Mouse (Mus musculus) urinary bladder, postnatal 4 days (tissue): Measurements from ENCODE around the gene Fgfr2.
"Not testable (repeated sequence)": the region's sequence is repeated elsewhere in the genome, so short reads cannot be mapped to it uniquely, and the experiment has no call there.

Experiments used
- DNase-seq, 2 experiments: peaks; one replicate each; pipeline ENCODE4 v3.0.0; 2021 to 2022; ENCODE audit warnings: low spot score in 2 of 2

The Fgfr2 gene

GRCm38 (mm10) chr7:132513419-132513982, 609.6 kb downstream of the Fgfr2 start:
- DNase-seq = no peak

DNA sequence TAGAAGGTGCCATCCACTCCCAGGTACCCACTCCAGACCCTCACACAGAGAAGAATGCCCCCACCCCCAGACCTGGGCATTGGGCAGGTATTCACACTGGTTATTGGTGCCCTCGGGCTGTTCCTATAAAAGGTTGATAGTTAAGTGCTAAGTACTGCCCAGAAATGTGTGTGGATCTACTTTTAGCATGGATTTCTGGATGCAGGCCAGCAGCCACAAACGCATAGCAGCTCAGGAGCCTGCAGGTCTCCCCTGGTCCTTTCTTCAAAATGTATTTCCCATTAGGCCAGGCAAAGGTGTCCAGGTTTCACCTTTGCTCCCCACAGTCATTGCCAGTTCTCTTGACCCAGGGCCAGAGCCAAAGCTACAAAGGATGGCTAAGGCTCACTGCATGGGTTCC, 614.0 kb downstream of the Fgfr2 start:
- no peak for DNase-seq

DNA sequence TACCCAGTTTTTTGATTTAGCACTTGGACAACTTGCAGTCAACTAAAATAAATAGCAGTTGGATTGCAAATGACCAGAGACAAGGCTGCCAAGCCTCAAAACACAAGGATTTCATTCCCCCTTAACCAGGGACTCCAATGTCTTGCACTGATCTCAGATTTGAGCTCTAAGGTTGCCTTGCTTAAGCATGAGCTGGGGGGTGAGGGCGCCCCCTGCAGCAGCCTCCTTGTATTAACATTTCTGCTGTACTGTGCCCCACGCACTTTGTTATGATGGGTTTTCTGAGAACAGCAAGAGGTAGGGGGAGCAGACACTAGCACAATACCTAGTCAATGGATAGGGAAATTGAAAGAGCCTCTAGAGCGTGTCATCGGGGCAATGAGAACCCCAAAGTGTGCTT, 615.8 kb downstream of the Fgfr2 start:
- no peak for DNase-seq

GRCm38 (mm10) chr7:132506226-132506625, 616.9 kb downstream of the Fgfr2 start:
- DNase-seq = no peak

- DNase-seq = not testable (repeated sequence)
Measured at GRCm38 (mm10) chr7:132502445-132502844, 620.7 kb downstream of the Fgfr2 start.

- no peak for DNase-seq
Measured at GRCm38 (mm10) chr7:132497142-132497541, 626.0 kb downstream of the Fgfr2 start.

DNA sequence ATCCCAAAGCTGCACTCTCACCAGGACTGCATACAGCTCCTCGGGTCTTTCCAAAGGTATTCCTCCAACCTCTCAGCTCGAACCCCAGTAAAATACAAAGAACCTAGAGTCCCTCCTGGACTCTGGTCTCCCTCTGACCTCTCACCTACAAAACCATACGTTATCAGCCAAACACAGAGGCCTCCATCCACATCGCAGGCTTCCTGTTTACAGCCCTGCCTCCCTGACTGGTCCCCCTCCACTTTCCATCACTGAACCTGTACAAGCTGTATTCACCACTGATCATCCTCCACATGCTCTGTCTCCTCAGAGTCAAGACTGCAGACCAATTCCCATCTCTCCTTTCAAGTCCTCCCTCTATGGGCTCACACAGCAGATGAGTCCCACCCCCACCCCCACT, 628.9 kb downstream of the Fgfr2 start:
- no peak for DNase-seq

DNA sequence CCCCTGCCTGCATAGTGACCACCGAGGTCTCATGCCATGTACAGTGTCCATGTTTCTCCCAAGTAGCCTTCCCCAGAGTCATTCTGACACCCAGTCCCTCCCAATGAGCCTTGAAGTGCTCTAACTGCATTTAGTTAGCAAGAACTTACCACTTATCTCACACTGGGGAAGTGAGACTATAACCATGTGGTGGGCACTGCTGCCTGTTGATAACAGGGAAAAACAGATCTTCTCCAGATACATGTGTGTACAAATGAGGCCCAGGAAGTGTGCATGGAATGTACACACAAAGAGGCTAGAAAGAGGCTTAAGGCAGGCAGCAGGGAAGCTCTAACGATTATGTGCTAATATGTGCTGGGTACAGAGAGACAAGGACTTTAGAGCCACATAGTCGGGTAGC, 629.5 kb downstream of the Fgfr2 start:
- no peak for DNase-seq

- DNase-seq = no peak
Measured at GRCm38 (mm10) chr7:132491902-132492301, 631.2 kb downstream of the Fgfr2 start.

DNA sequence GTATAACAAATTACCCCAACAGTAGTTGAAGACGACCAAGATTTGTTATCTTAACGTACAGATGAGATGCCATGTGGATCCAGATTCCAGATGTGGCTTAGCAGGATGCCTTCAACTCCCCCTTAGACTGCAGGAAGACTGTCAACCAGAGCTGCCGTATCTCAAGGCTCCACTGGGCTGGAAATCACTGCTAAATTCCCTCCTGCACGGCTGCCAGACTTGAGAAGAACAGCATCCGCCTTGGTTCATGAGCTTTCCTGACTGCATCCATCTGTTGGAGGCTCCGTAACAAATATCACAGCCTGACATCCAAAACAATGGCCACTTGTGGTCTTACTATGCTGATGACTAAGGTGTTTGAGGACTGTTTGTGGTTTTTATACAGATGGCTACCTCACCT, 635.8 kb downstream of the Fgfr2 start:
- no peak for DNase-seq

GRCm38 (mm10) chr7:132486403-132487178, 636.6 kb downstream of the Fgfr2 start:
- DNase-seq = no peak

DNA sequence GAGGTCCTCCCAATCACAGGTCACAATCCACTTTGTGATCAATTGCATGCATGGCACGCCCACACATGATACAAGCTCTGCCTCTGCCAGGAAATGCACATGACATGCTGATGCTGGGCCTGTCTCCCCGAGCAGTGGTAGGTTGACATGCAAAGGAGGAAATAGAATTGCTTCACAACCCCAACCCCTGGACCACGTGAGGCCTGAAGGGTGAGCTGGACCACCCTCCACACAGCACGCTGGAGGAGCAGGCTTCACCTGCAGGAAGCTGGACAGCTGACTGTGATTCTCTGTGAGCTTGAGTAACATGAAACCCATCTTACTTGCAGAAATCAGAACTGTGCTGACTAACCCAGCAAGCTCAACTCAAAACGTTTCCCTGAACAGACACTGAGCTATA, 638.7 kb downstream of the Fgfr2 start:
- no peak for DNase-seq

GRCm38 (mm10) chr7:132480696-132481306, 642.3 kb downstream of the Fgfr2 start:
- DNase-seq = no peak

GRCm38 (mm10) chr7:132478295-132478809, 644.8 kb downstream of the Fgfr2 start:
- DNase-seq = no peak

DNA sequence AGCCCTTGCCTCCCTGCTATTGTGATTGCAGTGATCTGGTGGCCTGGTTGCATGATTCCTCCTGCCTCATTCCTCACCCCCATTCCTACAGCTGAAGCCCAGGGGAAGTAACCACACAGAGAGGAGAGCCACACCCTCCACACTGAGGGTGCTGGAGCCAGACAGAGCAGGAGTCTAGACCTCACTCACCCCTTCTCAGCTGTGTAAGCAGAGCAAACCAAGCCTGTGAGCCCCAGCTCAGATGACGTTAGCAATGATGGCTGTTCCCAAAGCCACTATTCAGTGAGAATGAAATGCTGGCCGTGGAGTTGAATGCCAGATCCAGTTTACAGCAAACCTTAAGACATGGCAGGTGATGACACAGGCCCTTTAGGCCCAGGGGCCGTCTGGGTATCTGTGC, 645.4 kb downstream of the Fgfr2 start:
- no peak for DNase-seq

- DNase-seq = no peak
Measured at GRCm38 (mm10) chr7:132476491-132476890, 646.7 kb downstream of the Fgfr2 start.

DNA sequence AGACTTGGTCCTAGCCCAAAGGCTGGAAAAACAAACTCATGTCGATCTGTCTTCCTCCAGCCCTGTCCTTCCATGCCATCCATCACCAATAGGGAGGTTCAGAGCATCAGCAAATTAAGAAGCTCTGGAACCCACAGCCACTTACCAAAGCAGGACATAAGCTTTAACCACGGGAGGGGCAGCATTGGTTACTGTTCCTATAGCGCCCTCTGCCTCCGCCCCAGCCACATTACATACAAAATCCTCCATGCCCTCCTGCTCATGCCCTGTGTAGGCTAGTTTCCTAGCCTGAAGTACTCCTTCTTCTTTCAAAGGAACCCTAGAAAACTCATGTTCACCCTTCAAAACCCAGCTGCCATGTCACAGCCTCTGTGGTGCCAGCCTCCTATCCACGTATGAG, 648.1 kb downstream of the Fgfr2 start:
- no peak for DNase-seq

DNA sequence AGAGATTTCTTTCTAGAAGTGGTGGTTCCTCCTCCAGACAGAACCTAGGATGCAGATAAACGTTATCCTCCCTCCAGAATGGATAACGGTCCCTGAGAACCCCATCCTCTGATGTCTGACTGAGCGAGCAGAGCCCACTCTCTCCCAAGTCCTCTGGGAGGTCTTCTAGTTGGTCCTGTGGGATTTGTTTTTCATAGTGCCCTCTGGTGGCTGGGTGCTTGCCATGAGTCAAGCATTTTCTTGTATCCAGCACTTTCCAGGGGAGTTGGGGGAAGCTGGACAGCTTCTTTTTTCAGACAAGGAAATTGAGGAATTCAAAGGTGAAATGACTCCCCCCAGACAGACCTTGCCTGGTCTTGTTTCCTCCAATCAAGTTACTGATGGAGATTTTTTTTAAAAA, 651.8 kb downstream of the Fgfr2 start:
- DNase-seq = no peak

DNA sequence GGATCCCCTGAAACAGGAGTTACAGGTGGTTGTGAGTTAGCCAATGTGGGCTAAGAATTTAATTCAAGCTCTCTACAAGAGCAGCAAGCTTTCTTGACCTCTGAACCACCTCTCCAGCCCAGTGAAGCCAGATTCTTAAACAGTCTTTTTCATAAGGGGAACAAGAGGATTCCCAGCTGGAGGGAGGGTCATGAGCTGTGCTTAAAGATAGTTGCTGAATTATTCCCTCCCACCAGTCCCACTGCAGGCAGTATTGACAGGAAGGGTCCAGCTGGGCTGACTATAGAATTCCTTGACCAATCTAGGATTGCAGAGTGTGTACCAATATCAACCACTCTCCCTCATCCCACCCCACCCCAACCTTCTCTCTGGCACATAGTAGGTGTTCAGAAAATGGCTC, 654.8 kb downstream of the Fgfr2 start:
- DNase-seq = no peak

DNA sequence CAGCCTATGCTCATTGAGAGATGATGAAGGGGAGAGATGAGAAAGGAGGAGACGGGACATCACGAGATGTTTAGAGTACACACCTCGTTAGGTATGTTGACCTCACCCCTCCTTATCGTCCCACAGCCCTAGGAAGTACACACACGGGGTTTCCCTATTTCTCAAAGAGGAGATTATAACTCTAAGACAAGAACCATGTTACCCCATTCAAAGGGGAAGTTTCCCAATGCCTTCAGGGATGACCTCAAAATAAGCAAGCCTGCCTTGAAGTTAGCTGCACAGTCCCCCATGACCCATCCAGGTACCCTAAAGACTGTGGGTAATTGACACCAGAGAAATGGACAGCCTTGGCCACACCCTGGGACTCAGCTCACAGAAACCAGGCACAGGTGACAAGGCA, 657.3 kb downstream of the Fgfr2 start:
- no peak for DNase-seq

DNA sequence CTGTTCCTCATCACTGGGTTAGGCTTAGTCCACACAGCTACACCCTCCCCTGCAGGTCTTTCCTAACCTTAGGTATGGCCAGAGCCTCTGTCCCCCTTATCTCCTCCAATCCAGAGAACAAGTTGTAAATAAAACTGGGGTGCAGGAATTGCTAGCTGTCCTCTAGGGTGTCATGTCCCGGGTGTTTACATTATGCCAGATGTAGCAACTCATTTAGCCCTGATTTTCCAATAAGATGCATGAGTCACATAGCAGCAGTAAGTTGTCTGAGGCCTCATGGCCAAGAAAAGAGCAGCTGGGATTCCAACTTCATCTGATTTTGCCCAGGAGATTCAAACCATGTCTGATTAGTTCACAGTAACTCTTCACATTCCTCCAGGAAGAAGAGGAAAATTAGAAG, 658.3 kb downstream of the Fgfr2 start:
- no peak for DNase-seq

DNA sequence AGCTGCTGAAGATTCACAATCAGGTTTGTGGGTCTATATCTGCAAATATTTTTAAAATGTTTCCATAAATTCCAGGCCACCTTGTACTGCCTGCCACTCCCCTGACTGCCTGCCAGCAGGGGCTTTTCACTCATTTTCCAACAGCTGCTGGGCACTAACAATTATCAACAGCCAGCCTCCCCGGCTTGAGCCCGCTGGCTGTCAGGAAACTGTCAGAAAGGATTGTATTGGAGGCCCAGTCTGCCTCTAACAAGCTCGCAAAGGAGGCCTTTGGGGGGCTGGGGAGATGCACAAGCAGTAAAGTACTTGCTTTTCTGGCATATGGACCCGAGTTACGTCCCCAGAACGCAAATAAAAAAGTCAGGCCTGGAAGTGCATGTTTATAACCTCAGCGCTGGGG, 664.7 kb downstream of the Fgfr2 start:
- no peak for DNase-seq

DNA sequence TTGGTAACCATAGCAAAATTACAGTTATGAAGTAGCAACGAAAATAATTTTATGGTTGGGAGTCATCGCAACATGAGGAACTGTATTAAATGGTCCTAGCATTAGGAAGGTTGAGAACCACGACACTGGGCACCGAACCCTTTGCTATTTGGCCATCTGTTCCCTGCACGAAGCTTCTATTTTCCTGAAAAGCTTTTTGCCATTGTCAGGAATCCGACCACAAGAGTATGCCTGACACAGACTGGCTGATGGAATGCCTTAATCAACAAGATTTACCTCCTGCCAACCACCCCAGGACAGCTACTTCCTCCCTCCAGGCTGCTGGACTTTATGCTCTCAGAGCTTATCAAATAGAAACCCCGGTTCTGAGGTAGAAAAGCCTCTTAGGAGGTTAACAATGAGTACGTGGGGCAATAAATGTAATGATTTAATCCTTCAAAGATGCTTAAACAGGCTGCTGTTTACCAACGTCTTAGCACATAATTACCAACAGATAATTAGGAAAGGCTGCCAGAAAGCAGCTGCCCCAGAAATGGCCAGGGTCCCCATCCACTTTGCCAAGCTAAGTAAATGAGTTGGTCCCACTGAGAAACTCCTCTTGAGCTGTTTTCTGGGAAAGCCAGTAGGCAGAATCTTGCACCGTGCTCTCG, 668.0 kb downstream of the Fgfr2 start:
- no peak for DNase-seq
